Mouse (Mus musculus): ENCODE data around the gene Tmtc1.

Tmtc1 gene

GRCm38 (mm10) chr6:148239311-148239710, 204.9 kb downstream of the Tmtc1 start:
- no peak for DNase-seq (ENCODE audit: low spot score)

GRCm38 (mm10) chr6:148237453-148237852, 206.7 kb downstream of the Tmtc1 start:
- DNase-seq (ENCODE audit: low spot score) = no peak

GRCm38 (mm10) chr6:148234105-148234828, 209.9 kb downstream of the Tmtc1 start:
- DNase-seq (ENCODE audit: low spot score) = no peak

GRCm38 (mm10) chr6:148227542-148227941, 216.6 kb downstream of the Tmtc1 start:
- no peak for DNase-seq (ENCODE audit: low spot score)

GRCm38 (mm10) chr6:148222686-148223085, 221.5 kb downstream of the Tmtc1 start:
- DNase-seq (ENCODE audit: low spot score) = no peak

- no peak for DNase-seq (ENCODE audit: low spot score)
Observed at GRCm38 (mm10) chr6:148218235-148219076, 225.7 kb downstream of the Tmtc1 start.

- DNase-seq (ENCODE audit: low spot score) = no peak
Observed at GRCm38 (mm10) chr6:148216752-148217151, 227.4 kb downstream of the Tmtc1 start.

- DNase-seq (ENCODE audit: low spot score) = peak; percentile 44
Observed at GRCm38 (mm10) chr6:148214765-148215164, 229.4 kb downstream of the Tmtc1 start.

GRCm38 (mm10) chr6:148211897-148212680, 232.1 kb downstream of the Tmtc1 start, which contains the start of gene Ergic2:
Gene Ergic2 (minus strand): TSS chr6:148212374.
- DNase-seq (ENCODE audit: low spot score) = peak; percentile 98

- DNase-seq (ENCODE audit: low spot score) = no peak
Observed at GRCm38 (mm10) chr6:148211391-148211876, 232.8 kb downstream of the Tmtc1 start.

- DNase-seq (ENCODE audit: low spot score) = no peak
Observed at GRCm38 (mm10) chr6:148207522-148207921, 236.7 kb downstream of the Tmtc1 start.

- DNase-seq (ENCODE audit: low spot score) = no peak
Observed at GRCm38 (mm10) chr6:148205134-148205533, 239.1 kb downstream of the Tmtc1 start.

- no peak for DNase-seq (ENCODE audit: low spot score)
Observed at GRCm38 (mm10) chr6:148199729-148200128, 244.5 kb downstream of the Tmtc1 start.

- no peak for DNase-seq (ENCODE audit: low spot score)
Observed at GRCm38 (mm10) chr6:148199177-148199576, 245.0 kb downstream of the Tmtc1 start.

- DNase-seq (ENCODE audit: low spot score) = no peak
Observed at GRCm38 (mm10) chr6:148193972-148194701, 250.1 kb downstream of the Tmtc1 start.

GRCm38 (mm10) chr6:148185694-148186093, 258.5 kb downstream of the Tmtc1 start:
- no peak for DNase-seq (ENCODE audit: low spot score)
